Mouse (Mus musculus) kidney, postnatal 0 days (tissue): ENCODE measurements around the gene Ankrd34b. TPM values are rescaled to one million over a fixed set of nuclear protein-coding genes. Genes with fewer than 3 reads are reported as not detected.

Source experiments
- ATAC-seq: fragments of 200-750 bp; cut with Nextera tagmentation; replicated peaks from 2 replicates; pipeline ENCODE4 v1.8.0; 2017; ENCODE audit warnings: low read depth, moderate number of reproducible peaks, moderate TSS enrichment, moderate library complexity; ENCODE audit not compliant: low FRiP score
- DNase-seq: peaks from one replicate; pipeline ENCODE4 v3.0.0-alpha.2; 2016; ENCODE audit warnings: low spot score
- H3K27ac ChIP-seq: fragments of 300-500 bp; sonication (generic); 2 replicates; pipeline ENCODE4 v1.5.1; 2014; ENCODE audit warnings: mild to moderate bottlenecking
- H3K27me3 ChIP-seq: fragments of 300-500 bp; sonication (generic); 2 replicates; pipeline ENCODE4 v1.6.1; 2014; ENCODE audit warnings: low read length, mixed read lengths; ENCODE audit not compliant: insufficient read depth
- H3K36me3 ChIP-seq: fragments of 300-500 bp; sonication (generic); 2 replicates; pipeline ENCODE4 v1.6.1; 2014; ENCODE audit warnings: low read length, mixed read lengths; ENCODE audit not compliant: insufficient read depth
- H3K4me1 ChIP-seq: fragments of 300-500 bp; sonication (generic); replicated peaks from 2 replicates; pipeline ENCODE4 v1.6.1; 2014; ENCODE audit warnings: antibody characterized with exemption, low read length, mixed read lengths; ENCODE audit not compliant: insufficient read depth
- H3K4me2 ChIP-seq: fragments of 300-500 bp; sonication (generic); 2 replicates; pipeline ENCODE4 v1.6.1; 2014; ENCODE audit warnings: mild to moderate bottlenecking, low read length, moderate library complexity, mixed read lengths
- H3K4me3 ChIP-seq: fragments of 300-500 bp; sonication (generic); replicated peaks from 2 replicates; pipeline ENCODE4 v1.5.1; 2014; ENCODE audit warnings: low read depth, low read length
- H3K9ac ChIP-seq: fragments of 300-500 bp; sonication (generic); 2 replicates; pipeline ENCODE4 v1.6.1; 2014; ENCODE audit warnings: low read depth, low read length
- H3K9me3 ChIP-seq: fragments of 300-500 bp; sonication (generic); replicated peaks from 2 replicates; pipeline ENCODE4 v1.6.1; 2016; ENCODE audit warnings: low read length, inconsistent platforms, mixed read lengths
- CTCF ChIP-seq: IDR thresholded peaks from 2 replicates; pipeline ENCODE4 v1.5.1; 2016; ENCODE audit warnings: antibody characterized with exemption, low read depth, mild to moderate bottlenecking, moderate library complexity
- WGBS: fragments of 180-500 bp; shearing (Covaris S2); extraction: QIAGEN DNeasy Blood & Tissue Kit; methylation state at CpG from one replicate; pipeline ENCODE4 v1.1.7; 2014; 5-methylcytosine and 5-hydroxymethylcytosine counted together
- polyA plus RNA-seq: library from polyadenylated mRNA; unstranded; fragments of >200 nt; fragmentation: Nextera tagmentation; extraction: Ambion mirVana; gene quantifications from 2 replicates; pipeline ENCODE4 v1.2.1, GENCODE M21; 2015

Ankrd34b gene
- polyA plus RNA-seq, 1 experiment from 2014 or later, result 0.39 TPM

- no peak for DNase-seq
- Histone ChIP-seq H3K9ac (no peak overlapping the region), H3K4me1 (no peaks in the 10 kb centered on the region), H3K27me3 (no peaks in the 10 kb centered on the region), H3K4me2 (no peak overlapping the region), H3K4me3 (no peak overlapping the region), H3K27ac (no peak overlapping the region), H3K9me3 (no peaks in the 10 kb centered on the region), H3K36me3 (no peaks in the 10 kb centered on the region)
- ATAC-seq, result no peak
- TF ChIP-seq CTCF, result no peak
- WGBS, result 80% methylated on average over 2 of the region's 2 CpGs
These were observed 15.2 kb upstream of the Ankrd34b start for GRCm38 (mm10) chr13:92410486-92410885.

GRCm38 (mm10) chr13:92419630-92420029, 6.1 kb upstream of the Ankrd34b start:
- WGBS, result 88% methylated on average over 11 of the region's 11 CpGs
- Histone ChIP-seq H3K9me3 (no peaks in the 10 kb centered on the region), H3K4me2 (no peak overlapping the region), H3K36me3 (no peaks in the 10 kb centered on the region), H3K4me1 (no peaks in the 10 kb centered on the region), H3K4me3 (no peak overlapping the region), H3K27ac (no peak overlapping the region), H3K9ac (no peak overlapping the region), H3K27me3 (peaks cover 2% of the 10 kb centered on the region; the same call in 1 of the 2 replicates)
- no peak for TF ChIP-seq CTCF
- no peak for ATAC-seq
- DNase-seq, result no peak

- Histone ChIP-seq H3K27me3 (peaks cover 34% of the 10 kb centered on the region), H3K9me3 (no peaks in the 10 kb centered on the region), H3K4me2 (no peak overlapping the region), H3K9ac (no peak overlapping the region), H3K4me1 (0 out of 2 replicates have a peak, but pooled peaks cover 4% of the 10 kb centered on the region), H3K27ac (no peak overlapping the region), H3K36me3 (no peaks in the 10 kb centered on the region), H3K4me3 (no peak overlapping the region)
- 33% methylated on average over 3 of the region's 3 CpGs for WGBS
- no peak for TF ChIP-seq CTCF
- ATAC-seq (no peak), DNase-seq (no peak)
These were observed 2.0 kb upstream of the Ankrd34b start for GRCm38 (mm10) chr13:92423711-92424110.

- 2% methylated on average over 88 of the region's 92 CpGs for WGBS
- 0 out of 2 replicates have a peak, but pooled peaks cover 4% of the 10 kb centered on the region for H3K4me1 ChIP-seq
- ATAC-seq, result peak; percentile 40
- TF ChIP-seq CTCF, result no peak
- peak overlapping the region; percentile 95 for H3K4me2 ChIP-seq
- DNase-seq, result no peak
- H3K4me3 ChIP-seq, result peak overlapping the region; percentile 53
- no peak overlapping the region for H3K27ac ChIP-seq
- H3K9me3 ChIP-seq, result no peaks in the 10 kb centered on the region
- H3K36me3 ChIP-seq, result no peaks in the 10 kb centered on the region
- H3K27me3 ChIP-seq, result peaks cover 34% of the 10 kb centered on the region
- peak overlapping the region; percentile 23 for H3K9ac ChIP-seq
These were observed 777 bp downstream of the Ankrd34b start for GRCm38 (mm10) chr13:92426294-92427051.

GRCm38 (mm10) chr13:92427351-92427855, 1.7 kb downstream of the Ankrd34b start:
- no peaks in the 10 kb centered on the region for H3K36me3 ChIP-seq
- 0 out of 2 replicates have a peak, but pooled peaks cover 4% of the 10 kb centered on the region for H3K4me1 ChIP-seq
- H3K9ac ChIP-seq, result no peak overlapping the region
- TF ChIP-seq CTCF, result no peak
- peaks cover 34% of the 10 kb centered on the region for H3K27me3 ChIP-seq
- no peak overlapping the region for H3K4me2 ChIP-seq
- H3K4me3 ChIP-seq, result no peak overlapping the region
- no peaks in the 10 kb centered on the region for H3K9me3 ChIP-seq
- DNase-seq, result no peak
- no peak overlapping the region for H3K27ac ChIP-seq
- WGBS, result 37% methylated on average over 4 of the region's 4 CpGs
- no peak for ATAC-seq

GRCm38 (mm10) chr13:92438656-92439055, 13.0 kb downstream of the Ankrd34b start:
- no peak for DNase-seq
- WGBS, result 88% methylated on average over 10 of the region's 10 CpGs
- Histone ChIP-seq H3K27ac (no peak overlapping the region), H3K27me3 (no peaks in the 10 kb centered on the region), H3K4me3 (no peak overlapping the region), H3K4me1 (no peaks in the 10 kb centered on the region), H3K9ac (no peak overlapping the region), H3K4me2 (no peak overlapping the region), H3K9me3 (no peaks in the 10 kb centered on the region), H3K36me3 (no peaks in the 10 kb centered on the region)
- no peak for ATAC-seq
- TF ChIP-seq CTCF, result no peak
